Mouse (Mus musculus) bone marrow, adult 2 months (tissue): ENCODE results near the gene Hnrnpul2. TPM values are rescaled to one million over a fixed set of nuclear protein-coding genes. Genes with fewer than 3 reads are reported as not detected.
A peak's percentile ranks its signal among the peaks of the same experiment; 100 is the strongest.

Experiments
- H3K27ac ChIP-seq: fragments of 200-500 bp; 2 replicates; pipeline ENCODE4 v1.5.1; 2012; ENCODE audit warnings: low read depth, mild to moderate bottlenecking, control low read depth, inconsistent platforms, low read length; ENCODE audit not compliant: control insufficient read depth, poor library complexity, insufficient read depth
- H3K4me1 ChIP-seq: fragments of 200-500 bp; 2 replicates; pipeline ENCODE4 v1.6.1; 2011; ENCODE audit warnings: low read length; ENCODE audit not compliant: control insufficient read depth, insufficient read depth
- H3K4me3 ChIP-seq: fragments of 200-500 bp; replicated peaks from 2 replicates; pipeline ENCODE3; 2011; ENCODE audit warnings: mild to moderate bottlenecking, low read depth, low read length, control low read depth; ENCODE audit not compliant: control insufficient read depth
- CTCF ChIP-seq: fragments of 200-500 bp; IDR thresholded peaks from 2 replicates; pipeline ENCODE4 v1.5.1; 2011; ENCODE audit warnings: low read length, control low read depth; ENCODE audit not compliant: control insufficient read depth, insufficient read depth
- POLR2A ChIP-seq: fragments of 200-500 bp; IDR thresholded peaks from 2 replicates; pipeline ENCODE4 v1.6.1; 2011; ENCODE audit warnings: low read depth, mild to moderate bottlenecking, control low read depth, low read length, borderline replicate concordance; ENCODE audit not compliant: control insufficient read depth
- WGBS: fragments of 180-500 bp; shearing (Covaris S2); methylation state at CpG from one replicate; pipeline ENCODE4 v1.1.7; 2018; 5-methylcytosine and 5-hydroxymethylcytosine counted together
- polyA plus RNA-seq: library from polyadenylated mRNA; stranded (reverse); fragments of >200 nt; gene quantifications from 2 replicates; pipeline ENCODE4 v1.2.4, GENCODE M21; 2011; ENCODE audit warnings: low replicate concordance; ENCODE audit not compliant: missing spikeins, insufficient read depth, insufficient read length

Hnrnpul2 gene
- polyA plus RNA-seq: 62.2 and 84.9 TPM in 2 replicates

DNA sequence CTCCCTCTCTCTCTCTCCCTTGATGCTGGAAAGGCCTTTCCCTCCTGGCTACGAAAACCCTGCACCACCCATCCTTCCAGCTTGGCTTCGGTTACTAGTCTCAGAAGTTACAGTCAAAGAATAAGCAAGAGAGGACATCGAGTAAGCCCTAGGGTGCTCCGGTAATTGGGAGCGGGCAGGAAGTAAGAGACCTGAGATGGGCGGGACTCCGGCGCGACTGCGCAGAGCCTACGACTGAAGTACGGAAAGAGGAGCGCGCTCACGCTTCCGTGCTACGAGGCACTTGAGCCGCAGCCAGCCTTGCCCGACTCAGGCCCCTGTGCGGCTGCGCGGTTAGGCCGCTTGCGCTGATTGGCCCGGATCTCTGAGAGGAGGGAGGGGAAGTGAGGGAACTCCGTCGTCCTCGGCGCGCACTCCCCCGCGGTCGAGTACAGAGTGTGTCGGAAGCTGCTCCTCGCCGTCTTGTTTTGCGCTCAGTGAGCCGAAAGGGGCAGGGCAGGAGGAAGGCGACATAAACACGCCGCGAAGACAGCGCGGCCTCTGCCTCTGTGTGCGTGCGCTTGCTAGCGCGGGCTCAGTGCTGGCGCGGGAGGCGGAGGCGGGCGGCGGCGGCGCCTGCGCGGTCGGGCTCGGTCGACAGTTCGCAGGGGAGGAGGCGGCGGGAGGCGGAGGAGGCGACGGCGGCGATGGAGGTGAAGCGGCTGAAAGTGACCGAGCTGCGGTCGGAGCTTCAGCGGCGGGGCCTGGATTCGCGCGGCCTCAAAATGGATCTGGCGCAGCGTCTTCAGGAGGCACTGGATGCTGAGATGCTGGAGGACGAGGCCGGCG is at the start of gene Hnrnpul2:
TSS of gene Hnrnpul2 (plus strand) at position 415 of the 828 bp plus-strand sequence.
- WGBS: under 1% methylated on average over 83 of the region's 83 CpGs
- TF ChIP-seq CTCF (0 out of 2 replicates have a peak, but pooled peaks have one; percentile 8), POLR2A (peak; percentile 99)

DNA sequence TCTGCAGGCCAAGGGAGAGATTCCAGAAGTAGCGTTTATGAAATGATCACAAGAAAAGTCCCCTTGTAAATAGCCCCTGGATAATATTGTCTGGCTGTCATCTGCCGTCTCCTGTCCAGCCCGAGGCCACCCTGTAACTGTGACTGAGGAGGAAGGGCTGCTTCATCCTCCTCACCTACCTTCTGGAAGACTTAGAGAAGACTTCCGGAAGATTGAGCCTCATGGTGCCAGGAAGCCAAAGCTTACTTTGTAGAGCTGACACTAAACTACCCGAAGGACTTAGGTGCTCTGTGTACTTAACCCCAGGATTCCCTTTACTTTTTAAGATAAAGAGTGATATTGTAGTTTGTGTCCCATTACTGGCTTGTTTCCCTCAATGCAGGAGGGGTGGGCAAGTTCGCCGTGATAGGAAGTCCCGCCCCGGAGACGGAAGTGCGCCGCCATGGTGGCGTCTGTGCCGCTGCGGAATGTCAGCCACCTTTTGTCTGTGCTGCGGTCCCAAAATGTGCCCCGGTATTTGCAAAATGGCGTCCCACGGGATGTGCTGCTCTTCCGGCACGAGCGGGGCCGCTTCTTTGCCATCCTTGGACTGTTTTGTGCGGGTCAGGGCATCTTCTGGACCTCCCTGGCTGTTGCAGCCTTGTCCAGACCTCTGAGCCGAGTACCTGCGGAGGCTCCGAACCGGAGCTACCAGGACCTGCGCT is 49.1 kb upstream of the Hnrnpul2 start, which contains the start of gene Tmem223:
TSS of gene Tmem223 (plus strand) at position 430 of the 704 bp plus-strand sequence.
- WGBS: 22% methylated on average over 29 of the region's 29 CpGs
- Histone ChIP-seq H3K4me1 (peaks cover 9% of the 10 kb centered on the region; the same call in 1 of the 2 replicates), H3K27ac (peak within 1 kb of the TSS; percentile 79), H3K4me3 (peak within 1 kb of the TSS; percentile 87)
- peak; percentile 93 for TF ChIP-seq POLR2A
- peak; percentile 11; the same call in 1 of the 2 replicates for TF ChIP-seq CTCF

More for the DNA sequence above, at the start of gene Hnrnpul2:
- peak within 1 kb of the TSS; percentile 98 for H3K4me3 ChIP-seq
- H3K4me1 ChIP-seq: peaks cover 1% of the 10 kb centered on the region; the same call in 1 of the 2 replicates
- peak within 1 kb of the TSS; percentile 98 for H3K27ac ChIP-seq

- peaks cover 9% of the 10 kb centered on the region; the same call in 1 of the 2 replicates for H3K4me1 ChIP-seq
- H3K27ac ChIP-seq: peak overlapping the region; percentile 29
- 47% methylated on average over 5 of the region's 5 CpGs for WGBS
- TF ChIP-seq CTCF (no peak), POLR2A (no peak)
- H3K4me3 ChIP-seq: peak overlapping the region; percentile 94
Measured at GRCm38 (mm10) chr19:8772996-8773395, 46.8 kb upstream of the Hnrnpul2 start.

DNA sequence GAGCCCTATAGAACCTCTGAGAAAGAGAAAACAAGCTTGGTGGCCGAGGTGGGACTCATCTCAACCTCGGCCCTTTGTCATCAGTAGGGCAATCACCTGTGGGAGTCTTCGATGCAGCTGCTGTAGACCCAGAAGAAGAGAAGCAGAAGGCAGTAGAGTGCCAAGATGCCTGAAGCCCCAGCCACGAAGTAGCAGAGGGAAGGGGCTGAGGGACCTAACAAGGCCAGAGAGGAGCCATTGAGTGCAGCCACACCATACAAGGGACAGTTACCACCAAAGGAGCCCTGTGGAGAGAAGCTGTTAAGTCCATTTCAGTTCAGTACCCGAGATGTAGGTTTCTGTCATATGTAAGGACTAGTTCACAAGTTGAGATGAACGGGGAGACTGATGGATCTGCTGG is 46.4 kb upstream of the Hnrnpul2 start:
- H3K27ac ChIP-seq: peak overlapping the region; percentile 28
- peak overlapping the region; percentile 94 for H3K4me3 ChIP-seq
- WGBS: 29% methylated on average over 6 of the region's 6 CpGs
- TF ChIP-seq CTCF: no peak
- TF ChIP-seq POLR2A: no peak
- H3K4me1 ChIP-seq: peaks cover 9% of the 10 kb centered on the region; the same call in 1 of the 2 replicates

DNA sequence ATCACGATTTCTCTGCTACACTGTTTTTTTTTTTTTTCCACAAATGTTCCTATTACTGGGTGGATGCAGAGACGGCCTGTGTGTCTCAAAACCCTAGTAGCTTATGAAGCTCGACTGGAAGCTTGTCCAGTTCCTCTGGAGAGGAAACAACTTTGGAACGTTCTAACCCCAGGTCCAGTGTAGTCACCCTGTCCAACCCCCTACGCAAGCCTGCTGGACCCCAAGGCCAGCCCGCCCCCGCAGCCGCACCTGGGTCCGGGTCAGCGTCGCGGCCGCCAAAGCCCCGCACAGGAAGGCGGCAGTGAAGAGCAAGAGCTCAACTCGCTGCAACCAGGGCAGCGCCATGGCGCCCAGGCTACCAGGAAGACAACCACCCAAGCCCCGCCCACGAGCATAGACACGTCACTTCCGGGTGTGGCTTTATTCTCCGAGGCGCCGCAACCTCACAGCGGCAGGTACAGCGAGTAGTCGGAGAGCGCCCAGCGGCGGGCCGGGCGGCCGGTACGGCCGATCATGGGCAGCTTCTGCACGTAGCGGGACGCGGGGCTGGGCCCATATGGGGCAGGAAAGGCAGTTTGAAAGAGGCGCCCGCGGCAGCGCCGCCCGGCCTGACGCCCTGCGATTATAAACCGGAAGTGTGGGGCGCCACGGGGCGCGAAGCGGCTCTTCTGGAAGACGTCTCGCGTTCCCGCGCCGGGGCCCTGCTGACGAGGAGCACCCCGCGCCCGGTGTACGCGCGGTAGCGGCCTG is 45.5 kb upstream of the Hnrnpul2 start, which contains the start of gene Tmem179b:
TSS of gene Tmem179b (minus strand) at position 382 of the 750 bp plus-strand sequence.
- H3K4me3 ChIP-seq: peak within 1 kb of the TSS; percentile 94
- peaks cover 9% of the 10 kb centered on the region; the same call in 1 of the 2 replicates for H3K4me1 ChIP-seq
- TF ChIP-seq POLR2A (peak; percentile 98), CTCF (peak; percentile 8; the same call in 1 of the 2 replicates)
- peak within 1 kb of the TSS; percentile 98 for H3K27ac ChIP-seq
- under 1% methylated on average over 68 of the region's 68 CpGs for WGBS

DNA sequence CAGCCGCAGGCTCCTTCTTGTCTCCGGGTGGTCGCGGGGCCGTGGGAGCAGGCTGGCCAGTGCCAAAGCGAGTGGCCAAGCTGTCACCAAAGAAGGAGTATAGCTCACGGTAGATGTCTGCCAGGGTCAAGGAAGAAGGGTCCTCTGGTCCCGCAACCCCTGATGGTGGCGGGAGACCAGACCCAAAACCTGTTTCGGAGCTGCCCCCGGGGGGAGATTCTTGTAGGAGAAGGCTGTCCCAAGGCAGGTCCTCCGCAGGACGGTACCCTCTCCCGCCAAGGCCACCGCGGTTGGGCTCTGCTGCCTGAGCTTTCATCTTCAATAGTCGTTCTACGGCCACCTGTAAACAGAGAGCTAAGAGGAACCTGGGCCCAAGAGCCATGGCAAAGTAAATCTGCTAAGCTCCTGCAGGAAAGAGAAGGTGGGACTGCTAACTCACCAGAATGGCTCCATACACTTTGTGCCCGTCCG is 44.8 kb upstream of the Hnrnpul2 start:
- H3K4me1 ChIP-seq: peaks cover 9% of the 10 kb centered on the region; the same call in 1 of the 2 replicates
- peak overlapping the region; percentile 98 for H3K27ac ChIP-seq
- H3K4me3 ChIP-seq: peak overlapping the region; percentile 94
- under 1% methylated on average over 20 of the region's 20 CpGs for WGBS
- TF ChIP-seq CTCF (no peak), POLR2A (no peak)

GRCm38 (mm10) chr19:8786008-8786781 is 33.6 kb upstream of the Hnrnpul2 start, which contains the start of gene Taf6l:
TSS of gene Taf6l (minus strand) at chr19:8786417.
- Histone ChIP-seq H3K4me3 (peak within 1 kb of the TSS; percentile 93), H3K27ac (peak within 1 kb of the TSS; percentile 42), H3K4me1 (no peaks in the 10 kb centered on the region)
- TF ChIP-seq POLR2A (peak; percentile 73; the same call in 1 of the 2 replicates), CTCF (no peak)
- WGBS: 1% methylated on average over 32 of the region's 32 CpGs
